Mouse (Mus musculus) heart, embryonic 11.5 days (tissue): Measurements from ENCODE around the gene Lamb2. TPM values are rescaled to one million over a fixed set of nuclear protein-coding genes. Genes with fewer than 3 reads are reported as not detected.

Experiments used
- ATAC-seq: fragments of 200-750 bp; cut with Nextera tagmentation; replicated peaks from 2 replicates; pipeline ENCODE4 v1.8.0; 2017; ENCODE audit warnings: moderate library complexity; ENCODE audit not compliant: insufficient number of reproducible peaks, low FRiP score, low TSS enrichment
- H3K27ac ChIP-seq: fragments of 300-500 bp; sonication (generic); 2 replicates; pipeline ENCODE4 v1.5.1; 2014; ENCODE audit warnings: mild to moderate bottlenecking, low read depth, low read length
- H3K27me3 ChIP-seq: fragments of 300-500 bp; sonication (generic); 2 replicates; pipeline ENCODE4 v1.6.1; 2014; ENCODE audit warnings: mild to moderate bottlenecking, low read length, mixed read lengths; ENCODE audit not compliant: control insufficient read depth, insufficient read depth
- H3K36me3 ChIP-seq: fragments of 300-500 bp; sonication (generic); 2 replicates; pipeline ENCODE4 v1.6.1; 2014; ENCODE audit warnings: mild to moderate bottlenecking, low read length, moderate library complexity, mixed read lengths; ENCODE audit not compliant: control insufficient read depth, insufficient read depth
- H3K4me1 ChIP-seq: fragments of 300-500 bp; sonication (generic); 2 replicates; pipeline ENCODE4 v1.6.1; 2014; ENCODE audit warnings: low read length; ENCODE audit not compliant: control insufficient read depth, insufficient read depth
- H3K4me2 ChIP-seq: fragments of 300-500 bp; sonication (generic); 2 replicates; pipeline ENCODE4 v1.6.1; 2014; ENCODE audit warnings: mild to moderate bottlenecking, moderate library complexity
- H3K4me3 ChIP-seq: fragments of 300-500 bp; sonication (generic); 2 replicates; pipeline ENCODE4 v1.5.1; 2014; ENCODE audit warnings: low read depth, low read length
- H3K9ac ChIP-seq: fragments of 300-500 bp; sonication (generic); 2 replicates; pipeline ENCODE4 v1.6.1; 2014; ENCODE audit warnings: mild to moderate bottlenecking, low read depth, low read length, moderate library complexity
- H3K9me3 ChIP-seq: fragments of 300-500 bp; sonication (generic); replicated peaks from 2 replicates; pipeline ENCODE4 v1.6.1; 2016; ENCODE audit warnings: low read length; ENCODE audit not compliant: control insufficient read depth
- WGBS: fragments of 180-500 bp; shearing (Covaris S2); extraction: QIAGEN DNeasy Blood & Tissue Kit; methylation state at CpG from one replicate; pipeline ENCODE4 v1.1.7; 2014; ENCODE audit not compliant: insufficient replicate concordance; 5-methylcytosine and 5-hydroxymethylcytosine counted together
- polyA plus RNA-seq: library from polyadenylated mRNA; unstranded; fragments of >200 nt; fragmentation: Nextera tagmentation; extraction: Ambion mirVana; gene quantifications from 2 replicates; pipeline ENCODE4 v1.2.1, GENCODE M21; 2014

Gene Lamb2
- polyA plus RNA-seq, 1 experiment from 2014 or later, result 22.7 TPM

DNA sequence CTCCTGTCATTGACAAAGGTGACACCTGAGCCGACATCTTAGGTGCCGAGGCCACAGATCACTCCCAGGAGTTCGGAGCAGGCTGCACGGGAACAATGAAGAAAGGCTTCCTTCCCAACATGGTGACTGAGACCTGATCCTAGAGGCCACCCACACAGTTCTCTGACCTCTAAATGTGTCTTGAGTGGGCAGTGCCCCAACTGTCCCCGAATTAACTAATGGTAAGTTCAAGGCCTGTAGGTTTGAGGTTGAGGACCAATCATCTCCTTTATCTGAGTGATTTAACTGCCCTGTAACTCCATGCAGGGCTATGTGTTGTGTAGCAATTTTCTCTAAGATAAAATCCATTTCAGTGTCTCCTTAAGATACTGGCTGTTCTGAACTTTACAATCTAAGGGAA lies 10.1 kb upstream of the Lamb2 start:
- H3K9me3 ChIP-seq, result 0 out of 2 replicates have a peak, but pooled peaks cover 3% of the 10 kb centered on the region
- no peak overlapping the region for H3K9ac ChIP-seq
- no peaks in the 10 kb centered on the region for H3K4me1 ChIP-seq
- peaks cover 18% of the 10 kb centered on the region for H3K36me3 ChIP-seq
- no peak overlapping the region for H3K4me2 ChIP-seq
- H3K4me3 ChIP-seq, result no peak overlapping the region
- no peak overlapping the region for H3K27ac ChIP-seq
- WGBS, result 64% methylated on average over 5 of the region's 5 CpGs
- no peak for ATAC-seq
- H3K27me3 ChIP-seq, result no peaks in the 10 kb centered on the region

DNA sequence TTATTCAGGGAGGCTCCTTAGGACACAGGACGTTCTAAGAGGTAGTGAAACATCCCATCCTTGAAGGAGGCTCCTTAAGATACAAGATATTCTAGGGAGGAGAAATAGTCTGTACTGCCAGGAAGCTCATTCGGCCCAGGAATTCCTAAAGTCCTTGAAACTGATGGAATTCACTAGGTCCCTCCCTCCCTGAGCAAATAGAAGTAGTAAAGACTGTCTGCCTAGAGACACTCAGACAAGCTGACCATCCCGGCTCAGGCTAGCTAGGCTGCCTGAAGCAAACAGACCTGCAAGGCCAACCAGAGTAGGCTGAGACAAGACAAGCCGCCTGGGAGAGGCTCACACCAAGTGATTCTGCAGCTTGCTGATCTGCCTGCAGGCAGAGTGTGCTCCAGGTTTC lies 9.7 kb upstream of the Lamb2 start:
- Histone ChIP-seq H3K4me2 (no peak overlapping the region), H3K27ac (no peak overlapping the region), H3K9ac (no peak overlapping the region), H3K27me3 (no peaks in the 10 kb centered on the region), H3K9me3 (0 out of 2 replicates have a peak, but pooled peaks cover 3% of the 10 kb centered on the region), H3K36me3 (peaks cover 15% of the 10 kb centered on the region), H3K4me3 (no peak overlapping the region), H3K4me1 (no peaks in the 10 kb centered on the region)
- 61% methylated on average over 4 of the region's 4 CpGs for WGBS
- no peak for ATAC-seq

DNA sequence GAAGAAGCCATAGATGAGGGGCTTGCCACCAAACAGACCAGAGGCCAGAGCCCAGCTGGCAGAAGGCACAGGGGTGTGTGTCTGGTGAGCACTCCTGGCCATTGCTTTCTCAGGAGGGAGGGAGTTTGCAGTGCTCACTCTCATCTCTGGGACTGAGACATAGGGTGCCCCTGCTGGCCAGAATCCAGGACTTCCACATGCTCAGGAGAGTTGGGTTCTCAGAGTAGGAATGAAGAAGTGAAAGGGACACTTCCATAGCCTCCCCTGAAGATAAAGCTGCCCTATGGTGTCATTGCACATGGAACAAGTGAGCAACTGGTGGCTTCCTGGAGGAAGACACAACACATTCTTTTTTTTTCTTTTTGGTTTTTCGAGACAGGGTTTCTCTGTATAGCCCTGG lies 5.0 kb upstream of the Lamb2 start:
- no peak overlapping the region for H3K4me2 ChIP-seq
- H3K27me3 ChIP-seq, result no peaks in the 10 kb centered on the region
- no peaks in the 10 kb centered on the region for H3K36me3 ChIP-seq
- peaks cover 6% of the 10 kb centered on the region for H3K4me1 ChIP-seq
- H3K27ac ChIP-seq, result no peak overlapping the region
- H3K9me3 ChIP-seq, result no peaks in the 10 kb centered on the region
- H3K9ac ChIP-seq, result no peak overlapping the region
- no peak for ATAC-seq
- no peak overlapping the region for H3K4me3 ChIP-seq
- 55% methylated on average over 1 of the region's 1 CpGs for WGBS

DNA sequence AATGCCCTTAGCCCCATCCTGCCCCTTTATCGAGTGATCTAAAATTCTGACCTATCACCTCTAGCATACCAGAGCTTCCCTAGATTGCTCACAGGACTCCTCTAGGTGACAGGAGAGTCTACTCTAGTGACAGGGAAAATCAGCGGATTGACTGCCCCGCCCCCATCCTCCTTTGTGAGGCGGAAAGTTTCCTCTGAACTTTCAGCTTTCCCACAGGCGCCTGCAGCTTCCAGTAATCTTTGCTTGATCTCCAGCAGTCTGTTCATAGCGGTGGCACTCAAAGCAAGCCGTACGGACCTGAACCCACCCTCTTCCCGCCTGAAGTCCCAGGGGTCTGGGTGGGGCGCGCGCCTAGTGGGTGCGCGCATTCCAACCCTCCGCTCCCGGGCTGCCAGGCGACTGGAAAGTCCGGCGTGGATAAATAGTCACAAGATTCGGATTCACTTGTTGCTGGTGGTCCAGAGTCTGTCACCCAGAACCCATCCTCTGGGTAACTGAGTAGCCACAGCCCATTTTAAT lies 839 bp upstream of the Lamb2 start:
- H3K27ac ChIP-seq, result peak overlapping the region; percentile 84
- peaks cover 20% of the 10 kb centered on the region for H3K4me1 ChIP-seq
- ATAC-seq, result peak; percentile 68
- peak overlapping the region; percentile 66 for H3K4me2 ChIP-seq
- H3K27me3 ChIP-seq, result no peaks in the 10 kb centered on the region
- H3K9me3 ChIP-seq, result no peaks in the 10 kb centered on the region
- peaks cover 14% of the 10 kb centered on the region for H3K36me3 ChIP-seq
- peak overlapping the region; percentile 72 for H3K9ac ChIP-seq
- WGBS, result under 1% methylated on average over 20 of the region's 20 CpGs
- H3K4me3 ChIP-seq, result peak overlapping the region; percentile 44

DNA sequence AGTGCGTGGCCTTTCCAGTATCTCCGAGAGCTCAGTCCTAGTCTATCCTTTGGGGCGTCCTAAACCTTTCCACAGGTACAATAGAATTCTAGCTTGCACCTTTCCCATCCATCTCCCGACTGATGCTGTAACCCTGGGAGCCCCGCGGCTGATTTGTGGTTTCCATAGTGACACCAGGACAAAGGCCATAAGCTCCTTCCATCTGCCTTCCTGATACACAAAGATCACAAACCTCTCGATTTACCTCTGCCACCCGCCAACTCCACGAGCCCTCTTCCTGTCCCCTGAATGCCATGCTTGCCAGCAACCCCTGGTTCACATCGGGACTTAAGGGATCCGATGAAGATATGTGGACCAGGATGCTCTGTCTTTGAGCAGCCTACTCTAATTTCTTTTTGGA lies 295 bp upstream of the Lamb2 start:
- peak overlapping the region; percentile 84 for H3K27ac ChIP-seq
- no peak for ATAC-seq
- H3K9ac ChIP-seq, result peak overlapping the region; percentile 56; the same call in 1 of the 2 replicates

DNA sequence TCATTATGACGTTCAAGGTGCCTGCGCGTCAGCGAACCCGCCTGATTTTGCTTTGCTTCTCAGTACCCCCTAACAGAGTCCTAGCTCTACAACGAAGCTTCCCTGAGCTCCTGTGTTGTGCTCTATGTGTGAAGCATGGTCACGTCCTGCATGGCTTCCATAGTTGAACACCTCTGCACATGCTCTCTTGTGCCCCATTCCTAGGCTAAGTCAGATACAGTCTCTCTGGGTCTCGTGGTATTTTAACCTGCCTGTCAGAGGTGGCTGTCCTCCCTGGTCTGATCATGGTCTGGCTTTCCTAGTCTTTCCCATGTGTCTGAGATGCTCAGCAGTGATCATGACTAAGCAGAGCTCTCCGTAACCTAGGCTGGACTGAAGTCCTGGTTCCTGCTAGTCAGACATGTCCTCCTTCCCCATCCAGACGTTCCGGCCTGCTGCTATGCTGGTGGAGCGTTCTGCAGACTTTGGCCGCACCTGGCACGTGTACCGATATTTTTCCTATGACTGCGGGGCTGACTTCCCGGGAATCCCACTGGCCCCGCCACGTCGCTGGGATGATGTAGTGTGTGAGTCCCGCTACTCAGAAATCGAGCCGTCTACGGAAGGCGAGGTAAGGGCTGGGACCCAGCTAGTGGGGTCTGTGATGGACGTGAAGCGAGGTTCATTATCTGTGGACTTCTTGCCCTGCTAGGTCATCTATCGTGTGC lies 1.4 kb downstream of the Lamb2 start:
- Histone ChIP-seq H3K9ac (peak overlapping the region; percentile 39; the same call in 1 of the 2 replicates), H3K4me2 (peak overlapping the region; percentile 66), H3K4me3 (peak overlapping the region; percentile 56), H3K4me1 (peaks cover 20% of the 10 kb centered on the region), H3K9me3 (no peaks in the 10 kb centered on the region), H3K27ac (0 out of 2 replicates have a peak overlapping the region, but pooled peaks have one; percentile 22), H3K36me3 (peaks cover 28% of the 10 kb centered on the region), H3K27me3 (no peaks in the 10 kb centered on the region)
- WGBS, result 87% methylated on average over 28 of the region's 28 CpGs
- no peak for ATAC-seq

More for the DNA sequence above, 295 bp upstream of the Lamb2 start:
- peak overlapping the region; percentile 56 for H3K4me3 ChIP-seq
- H3K4me1 ChIP-seq, result peaks cover 20% of the 10 kb centered on the region
- no peaks in the 10 kb centered on the region for H3K27me3 ChIP-seq
- WGBS, result 38% methylated on average over 11 of the region's 11 CpGs
- no peaks in the 10 kb centered on the region for H3K9me3 ChIP-seq
- H3K36me3 ChIP-seq, result peaks cover 18% of the 10 kb centered on the region
- peak overlapping the region; percentile 66 for H3K4me2 ChIP-seq

DNA sequence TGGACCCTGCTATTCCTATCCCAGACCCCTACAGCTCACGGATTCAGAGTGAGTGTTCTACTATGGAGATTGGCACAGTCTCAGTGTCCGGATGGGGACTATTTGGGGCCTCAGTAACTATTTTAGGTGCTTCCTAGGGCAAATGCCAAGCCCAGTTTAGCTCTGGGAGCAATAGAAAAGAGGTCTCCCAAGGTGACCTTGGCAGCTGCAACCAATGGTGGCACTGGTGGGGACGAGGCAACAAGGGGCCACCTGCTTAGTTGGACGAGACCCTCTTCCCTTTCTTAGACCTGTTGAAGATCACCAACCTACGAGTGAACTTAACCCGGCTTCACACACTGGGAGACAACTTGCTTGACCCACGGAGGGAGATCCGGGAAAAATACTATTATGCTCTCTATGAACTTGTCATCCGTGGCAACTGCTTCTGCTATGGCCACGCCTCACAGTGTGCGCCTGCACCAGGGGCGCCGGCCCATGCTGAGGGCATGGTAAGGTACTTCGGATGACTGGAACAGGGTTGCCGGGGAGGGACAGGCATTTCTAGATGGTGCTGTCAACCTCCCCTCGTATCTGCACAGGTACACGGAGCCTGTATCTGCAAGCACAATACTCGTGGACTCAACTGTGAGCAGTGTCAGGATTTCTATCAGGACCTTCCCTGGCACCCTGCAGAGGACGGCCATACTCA lies 2.1 kb downstream of the Lamb2 start:
- no peaks in the 10 kb centered on the region for H3K9me3 ChIP-seq
- H3K4me1 ChIP-seq, result peaks cover 20% of the 10 kb centered on the region
- no peaks in the 10 kb centered on the region for H3K27me3 ChIP-seq
- peaks cover 35% of the 10 kb centered on the region for H3K36me3 ChIP-seq
- H3K27ac ChIP-seq, result 0 out of 2 replicates have a peak overlapping the region, but pooled peaks have one; percentile 22
- WGBS, result 80% methylated on average over 19 of the region's 19 CpGs
- ATAC-seq, result no peak
- H3K9ac ChIP-seq, result no peak overlapping the region; the same call in 1 of the 2 replicates
- H3K4me3 ChIP-seq, result peak overlapping the region; percentile 14; the same call in 1 of the 2 replicates
- H3K4me2 ChIP-seq, result peak overlapping the region; percentile 66

DNA sequence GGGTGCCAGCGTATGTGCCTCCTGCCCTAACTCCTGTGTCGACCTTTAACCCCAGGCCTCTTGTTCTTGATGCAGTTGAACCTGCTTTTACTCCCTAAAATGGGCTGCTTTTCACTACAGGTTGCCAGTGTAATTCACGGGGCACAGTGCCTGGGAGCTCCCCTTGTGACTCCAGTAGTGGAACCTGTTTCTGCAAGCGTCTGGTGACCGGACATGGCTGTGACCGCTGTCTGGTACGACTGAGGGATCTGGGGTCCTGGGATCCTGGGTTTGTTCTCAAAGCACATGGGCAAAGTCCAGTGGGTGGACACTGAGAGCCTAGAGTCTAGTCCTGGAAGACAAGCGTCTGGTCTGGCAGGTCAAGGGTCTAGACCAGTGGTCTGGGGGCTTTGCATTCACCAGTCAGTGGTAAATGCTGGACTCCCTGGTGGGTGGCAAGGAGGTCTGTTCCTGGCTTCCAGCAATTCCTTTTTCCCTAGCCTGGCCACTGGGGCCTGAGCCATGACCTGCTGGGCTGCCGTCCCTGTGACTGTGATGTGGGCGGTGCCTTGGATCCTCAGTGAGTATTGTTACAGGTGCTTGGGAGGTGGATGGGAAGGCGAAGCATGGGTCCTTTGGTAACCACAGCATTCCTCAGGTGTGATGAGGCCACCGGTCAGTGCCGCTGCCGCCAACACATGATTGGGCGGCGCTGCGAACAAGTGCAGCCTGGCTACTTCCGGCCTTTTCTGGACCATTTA lies 3.7 kb downstream of the Lamb2 start:
- no peaks in the 10 kb centered on the region for H3K9me3 ChIP-seq
- no peak overlapping the region for H3K4me3 ChIP-seq
- H3K9ac ChIP-seq, result no peak overlapping the region
- no peak overlapping the region for H3K27ac ChIP-seq
- H3K4me2 ChIP-seq, result no peak overlapping the region
- 91% methylated on average over 18 of the region's 18 CpGs for WGBS
- peaks cover 20% of the 10 kb centered on the region for H3K4me1 ChIP-seq
- peaks cover 50% of the 10 kb centered on the region for H3K36me3 ChIP-seq
- no peak for ATAC-seq
- H3K27me3 ChIP-seq, result no peaks in the 10 kb centered on the region
